Mouse (Mus musculus) lung, embryonic 15.5 days (tissue): ENCODE results near the gene Tmco5. TPM values are rescaled to one million over a fixed set of nuclear protein-coding genes. Genes with fewer than 3 reads are reported as not detected.

ENCODE experiments used
- ATAC-seq: fragments of 200-750 bp; cut with Nextera tagmentation; 2 replicates; pipeline ENCODE4 v1.8.0; 2017; ENCODE audit warnings: moderate number of reproducible peaks, borderline replicate concordance; ENCODE audit not compliant: low FRiP score, low TSS enrichment; ENCODE audit errors: extremely low read depth
- H3K27ac ChIP-seq: fragments of 300-500 bp; sonication (generic); 2 replicates; pipeline ENCODE4 v1.5.1; 2015; ENCODE audit warnings: moderate library complexity, mild to moderate bottlenecking, inconsistent platforms
- H3K27me3 ChIP-seq: fragments of 300-500 bp; sonication (generic); 2 replicates; pipeline ENCODE4 v1.6.1; 2015; ENCODE audit warnings: inconsistent platforms
- H3K36me3 ChIP-seq: fragments of 300-500 bp; sonication (generic); 2 replicates; pipeline ENCODE4 v1.6.1; 2015; ENCODE audit warnings: inconsistent platforms
- H3K4me1 ChIP-seq: fragments of 300-500 bp; sonication (generic); 2 replicates; pipeline ENCODE4 v1.6.1; 2015; ENCODE audit warnings: inconsistent platforms
- H3K4me2 ChIP-seq: fragments of 300-500 bp; sonication (generic); 2 replicates; pipeline ENCODE4 v1.6.1; 2015; ENCODE audit warnings: inconsistent platforms, mild to moderate bottlenecking, moderate library complexity
- H3K4me3 ChIP-seq: fragments of 300-500 bp; sonication (generic); 2 replicates; pipeline ENCODE4 v1.5.1; 2015; ENCODE audit warnings: mild to moderate bottlenecking, inconsistent platforms
- H3K9ac ChIP-seq: fragments of 300-500 bp; sonication (generic); 2 replicates; pipeline ENCODE4 v1.6.1; 2015; ENCODE audit warnings: inconsistent platforms
- H3K9me3 ChIP-seq: fragments of 300-500 bp; sonication (generic); 2 replicates; pipeline ENCODE4 v1.6.1; 2016; ENCODE audit warnings: inconsistent platforms
- WGBS: fragments of 180-500 bp; shearing (Covaris S2); methylation state at CpG from one replicate; pipeline ENCODE4 v1.1.7; 2015; 5-methylcytosine and 5-hydroxymethylcytosine counted together
- polyA plus RNA-seq: library from polyadenylated mRNA; unstranded; fragments of >200 nt; fragmentation: Nextera tagmentation; extraction: Ambion mirVana; gene quantifications from 2 replicates; pipeline ENCODE4 v1.2.1, GENCODE M21; 2015

The Tmco5 gene
- polyA plus RNA-seq: not detected in 2 replicates

DNA sequence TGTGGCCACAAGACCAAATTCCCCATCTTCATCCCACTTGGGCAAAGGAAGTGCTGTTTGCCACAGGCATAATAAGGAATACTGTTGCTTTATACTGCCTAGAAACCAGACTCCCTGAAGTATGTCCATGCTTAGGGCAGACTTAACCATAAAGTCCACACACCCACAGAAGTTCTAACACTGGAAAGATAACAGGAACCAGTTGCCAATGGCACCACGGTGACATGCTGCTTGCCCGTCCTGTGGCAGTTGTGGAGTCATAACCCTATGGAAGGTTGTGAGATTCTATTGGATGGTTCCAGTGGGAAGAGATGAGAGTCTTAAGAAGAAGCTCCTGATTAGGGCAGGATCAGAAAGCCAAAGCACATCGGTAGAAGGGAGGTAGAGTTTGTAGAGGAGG is at the start of gene Tmco5:
TSS of gene Tmco5 (plus strand) at position 301 of the 400 bp plus-strand sequence.
- 82% methylated on average over 3 of the region's 3 CpGs for WGBS
- no peak within 1 kb of the TSS for H3K27ac ChIP-seq
- no peak within 1 kb of the TSS for H3K4me2 ChIP-seq
- no peak within 1 kb of the TSS for H3K9ac ChIP-seq
- no peaks in the 10 kb centered on the region for H3K36me3 ChIP-seq
- no peak for ATAC-seq
- no peaks in the 10 kb centered on the region for H3K4me1 ChIP-seq
- H3K27me3 ChIP-seq: no peaks in the 10 kb centered on the region
- no peak within 1 kb of the TSS for H3K4me3 ChIP-seq
- H3K9me3 ChIP-seq: no peaks in the 10 kb centered on the region

DNA sequence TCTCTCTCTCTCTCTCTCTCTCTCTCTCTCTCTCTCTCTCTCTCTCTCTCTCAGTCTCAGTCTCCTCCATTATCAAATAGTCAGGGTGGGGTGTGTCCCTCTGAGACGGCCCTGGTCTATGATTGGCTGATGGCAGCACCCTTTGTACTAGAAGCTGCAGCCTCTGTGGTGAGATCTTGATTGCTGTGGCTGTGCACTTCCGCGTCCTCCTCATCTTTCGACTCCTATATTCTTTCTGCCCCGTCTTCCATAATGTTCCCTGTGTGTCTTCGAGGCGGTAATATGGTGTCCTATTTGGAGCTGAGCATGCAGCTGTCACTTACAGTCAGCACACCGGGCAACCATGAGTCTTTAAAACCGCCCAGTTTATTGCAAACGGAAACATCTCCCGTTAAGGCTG is 46.6 kb upstream of the Tmco5 start:
- Histone ChIP-seq H3K9ac (no peak overlapping the region), H3K4me2 (no peak overlapping the region), H3K36me3 (no peaks in the 10 kb centered on the region), H3K4me3 (no peak overlapping the region), H3K27ac (no peak overlapping the region), H3K27me3 (no peaks in the 10 kb centered on the region), H3K9me3 (no peaks in the 10 kb centered on the region), H3K4me1 (no peaks in the 10 kb centered on the region)
- WGBS: 54% methylated on average over 11 of the region's 11 CpGs
- ATAC-seq: no peak

DNA sequence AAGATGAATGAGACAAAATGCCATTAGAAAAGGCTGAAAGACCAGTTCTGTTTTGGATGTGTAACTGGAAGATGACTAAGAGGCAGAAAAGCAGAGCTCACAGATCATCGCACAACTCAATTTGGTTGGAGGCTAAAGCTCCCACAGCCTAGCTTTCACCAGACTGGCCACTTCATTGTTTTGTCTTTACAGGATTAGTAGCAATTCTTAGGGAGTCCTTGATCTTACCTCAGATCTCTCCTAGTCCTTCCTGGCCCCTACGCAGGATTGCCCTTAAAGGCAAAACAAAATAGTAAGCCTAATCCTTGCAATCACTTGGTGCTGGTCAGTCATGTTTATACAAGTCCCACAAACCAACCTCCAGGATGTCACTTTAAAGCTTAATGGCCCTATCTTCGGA is 40.7 kb upstream of the Tmco5 start:
- no peak for ATAC-seq

DNA sequence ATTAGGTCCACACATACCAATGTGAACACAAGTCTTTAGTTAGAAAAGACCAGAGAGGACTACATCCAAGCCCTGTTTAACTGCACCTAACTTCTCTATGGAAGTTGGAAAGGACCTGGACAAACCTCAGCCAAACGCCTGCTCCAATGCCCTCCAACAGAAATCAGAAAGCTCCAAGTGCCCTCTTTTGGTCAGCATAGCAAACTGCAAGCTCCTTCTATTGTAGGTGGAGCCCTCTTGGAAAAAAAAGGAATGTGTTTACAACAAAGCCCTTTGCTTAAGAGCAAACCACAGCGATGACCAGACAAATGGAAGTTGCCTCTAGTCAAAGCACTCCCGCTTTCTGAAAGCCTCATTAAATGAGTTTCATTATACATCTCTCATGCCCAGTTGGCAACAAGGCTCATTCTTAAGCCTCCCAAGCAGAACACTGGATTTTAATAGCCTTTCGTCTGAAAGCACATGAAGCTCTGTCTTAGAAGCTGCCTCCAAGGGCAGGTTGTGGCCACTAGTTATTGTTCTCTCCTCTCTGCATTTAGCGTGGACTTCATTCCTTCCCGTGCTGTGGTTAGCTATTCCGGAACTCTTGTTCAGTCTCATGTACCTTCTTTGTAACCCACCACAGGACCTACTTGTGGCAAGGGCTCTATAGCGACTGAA is 39.8 kb upstream of the Tmco5 start:
- Histone ChIP-seq H3K27me3 (no peaks in the 10 kb centered on the region), H3K9ac (no peak overlapping the region), H3K4me2 (peak overlapping the region; percentile 20; the same call in 1 of the 2 replicates), H3K4me3 (no peak overlapping the region), H3K4me1 (no peaks in the 10 kb centered on the region; the same call in 1 of the 2 replicates), H3K27ac (no peak overlapping the region), H3K36me3 (no peaks in the 10 kb centered on the region), H3K9me3 (no peaks in the 10 kb centered on the region)
- 48% methylated on average over 8 of the region's 8 CpGs for WGBS
- ATAC-seq: no peak; the same call in 1 of the 2 replicates

More for the DNA sequence above, 40.7 kb upstream of the Tmco5 start:
- Histone ChIP-seq H3K36me3 (no peaks in the 10 kb centered on the region), H3K9me3 (no peaks in the 10 kb centered on the region), H3K27ac (no peak overlapping the region), H3K4me2 (no peak overlapping the region), H3K4me3 (no peak overlapping the region), H3K27me3 (no peaks in the 10 kb centered on the region), H3K9ac (no peak overlapping the region), H3K4me1 (no peaks in the 10 kb centered on the region; the same call in 1 of the 2 replicates)
- 62% methylated on average over 3 of the region's 3 CpGs for WGBS

DNA sequence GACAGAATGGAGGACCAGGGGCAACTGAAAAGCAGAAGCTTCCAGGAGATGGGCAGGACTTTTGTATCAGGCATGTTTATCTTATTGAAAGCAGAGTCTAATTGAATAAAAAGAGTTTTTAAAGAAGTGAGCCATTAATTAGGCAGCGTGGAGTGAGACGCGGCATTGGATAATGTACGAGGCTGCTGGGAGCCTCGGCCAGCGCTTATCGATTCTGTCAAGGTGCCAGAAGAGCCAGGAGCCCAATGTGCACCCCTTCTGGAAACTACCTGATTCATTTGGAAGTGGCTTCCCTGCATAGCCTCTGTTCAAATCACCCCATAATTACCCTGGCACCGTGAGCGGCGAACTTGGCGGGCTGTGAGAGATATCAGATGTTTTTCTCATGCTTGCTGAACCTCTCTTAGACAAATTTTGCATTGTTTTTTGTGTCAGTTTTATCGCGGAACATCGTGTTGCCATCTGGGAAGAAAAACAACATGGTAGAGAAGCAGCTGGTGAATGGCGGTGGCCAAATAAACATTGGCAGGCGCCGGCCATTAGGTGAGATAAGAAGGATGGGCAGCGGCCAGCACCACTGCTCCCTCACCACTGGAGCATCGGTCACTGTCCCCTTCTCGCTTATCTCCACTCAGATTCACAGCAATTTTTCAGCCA is 28.4 kb upstream of the Tmco5 start:
- H3K4me2 ChIP-seq: peak overlapping the region; percentile 37
- no peak overlapping the region for H3K9ac ChIP-seq
- H3K27ac ChIP-seq: no peak overlapping the region
- 31% methylated on average over 20 of the region's 20 CpGs for WGBS
- no peak overlapping the region for H3K4me3 ChIP-seq
- no peaks in the 10 kb centered on the region for H3K9me3 ChIP-seq
- peaks cover 13% of the 10 kb centered on the region for H3K4me1 ChIP-seq
- ATAC-seq: no peak
- H3K27me3 ChIP-seq: no peaks in the 10 kb centered on the region
- no peaks in the 10 kb centered on the region for H3K36me3 ChIP-seq

DNA sequence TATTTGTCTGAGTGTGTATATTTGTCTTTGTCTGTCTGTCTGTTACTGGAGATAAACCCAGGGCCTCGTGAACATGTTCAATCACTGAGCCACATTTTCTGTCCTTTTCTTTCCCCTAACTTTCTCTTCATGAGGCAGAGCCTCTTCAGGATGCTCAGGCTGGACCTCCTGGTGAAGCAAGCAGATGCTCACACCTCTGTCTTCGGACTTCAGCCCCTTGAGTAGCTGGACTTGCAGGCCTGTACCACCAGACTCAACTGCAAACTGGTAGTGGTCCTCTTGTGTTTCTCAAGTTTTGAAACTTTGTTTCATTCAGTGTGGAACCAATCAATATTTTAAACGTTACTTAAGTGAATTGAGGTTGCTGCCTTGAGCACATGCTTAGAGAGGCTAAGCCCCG is 27.1 kb upstream of the Tmco5 start:
- no peaks in the 10 kb centered on the region for H3K9me3 ChIP-seq
- 64% methylated on average over 4 of the region's 4 CpGs for WGBS
- no peak overlapping the region for H3K4me3 ChIP-seq
- no peaks in the 10 kb centered on the region for H3K27me3 ChIP-seq
- H3K36me3 ChIP-seq: no peaks in the 10 kb centered on the region
- no peak overlapping the region for H3K4me2 ChIP-seq
- peaks cover 13% of the 10 kb centered on the region for H3K4me1 ChIP-seq
- no peak overlapping the region for H3K9ac ChIP-seq
- H3K27ac ChIP-seq: no peak overlapping the region
- ATAC-seq: no peak

DNA sequence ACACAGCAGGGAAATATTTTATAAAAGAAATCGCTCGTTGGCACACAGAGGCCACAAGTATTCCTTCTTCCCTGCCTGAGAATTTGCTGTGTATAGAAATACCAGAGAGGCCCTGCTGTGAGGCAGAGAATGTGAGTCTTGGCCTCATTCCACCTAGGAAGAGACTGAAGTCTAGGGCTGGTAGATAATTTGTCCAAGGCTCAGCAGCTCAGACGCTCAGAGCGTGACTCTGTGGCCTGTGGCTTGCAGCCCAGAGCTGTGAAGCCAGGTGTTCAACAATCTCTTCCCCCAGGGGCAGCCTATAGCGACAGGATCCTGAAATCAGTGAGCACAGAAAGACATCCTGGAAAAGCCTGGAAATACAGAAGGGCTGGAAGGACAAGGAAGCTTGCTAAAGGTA is 26.2 kb upstream of the Tmco5 start:
- Histone ChIP-seq H3K4me3 (no peak overlapping the region), H3K4me1 (peaks cover 13% of the 10 kb centered on the region), H3K27ac (no peak overlapping the region), H3K36me3 (no peaks in the 10 kb centered on the region), H3K9me3 (no peaks in the 10 kb centered on the region), H3K4me2 (no peak overlapping the region), H3K9ac (no peak overlapping the region), H3K27me3 (no peaks in the 10 kb centered on the region)
- peak; percentile 42; the same call in 1 of the 2 replicates for ATAC-seq
- WGBS: 30% methylated on average over 5 of the region's 5 CpGs

DNA sequence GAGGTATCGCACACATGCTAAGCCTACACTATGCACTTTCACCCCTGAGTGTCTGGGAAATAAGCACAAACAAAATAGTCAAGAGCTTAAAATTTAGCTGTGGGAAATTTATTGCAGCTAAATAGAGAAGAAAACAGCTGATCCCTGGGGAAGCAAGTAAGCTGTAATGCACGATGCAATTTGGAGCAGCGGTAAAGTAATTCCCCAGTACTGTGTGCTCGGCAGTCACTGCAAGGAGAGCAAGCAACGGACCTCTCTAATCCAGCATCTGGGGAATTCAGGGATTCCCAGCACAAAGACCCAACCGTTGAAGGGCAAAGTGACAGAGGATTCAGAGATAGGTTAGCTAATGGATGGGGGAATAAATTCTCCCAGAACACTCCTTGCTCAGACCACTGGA is 19.8 kb upstream of the Tmco5 start:
- Histone ChIP-seq H3K36me3 (no peaks in the 10 kb centered on the region), H3K27me3 (no peaks in the 10 kb centered on the region), H3K4me2 (no peak overlapping the region), H3K4me1 (no peaks in the 10 kb centered on the region), H3K4me3 (no peak overlapping the region), H3K27ac (no peak overlapping the region), H3K9ac (no peak overlapping the region), H3K9me3 (no peaks in the 10 kb centered on the region)
- 68% methylated on average over 6 of the region's 6 CpGs for WGBS
- ATAC-seq: no peak

DNA sequence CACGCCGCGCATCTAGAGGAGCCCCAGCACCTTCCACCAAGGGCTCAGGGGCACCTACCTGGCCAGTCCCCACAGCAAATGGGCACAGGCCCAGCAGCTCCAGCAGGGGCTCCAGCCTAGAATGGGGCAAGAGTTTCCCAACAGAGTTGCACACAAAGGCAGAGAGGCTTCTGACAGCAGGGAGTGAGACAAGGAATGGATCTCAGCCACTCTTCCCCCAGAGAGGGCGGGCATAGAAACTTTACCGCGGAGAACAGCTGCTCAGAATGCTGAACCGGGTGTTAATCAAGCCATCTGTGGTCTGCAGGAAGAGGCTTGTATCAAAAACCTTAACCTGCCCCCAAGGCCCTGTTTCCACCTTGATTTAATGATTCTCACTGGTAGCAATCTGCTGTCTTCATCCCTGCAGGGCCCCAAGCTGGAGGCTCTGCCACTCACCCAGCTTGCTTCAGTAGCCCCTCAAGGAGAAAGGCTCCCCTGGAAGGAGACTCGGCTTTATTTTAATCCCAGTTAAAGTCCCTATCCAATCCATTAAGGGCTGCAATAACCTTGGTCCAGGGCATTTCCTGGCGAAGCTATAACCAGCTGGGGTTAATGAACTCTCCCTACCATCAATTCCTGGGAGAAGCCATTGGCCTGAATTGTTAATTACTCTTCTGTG is 1.4 kb upstream of the Tmco5 start:
- H3K9me3 ChIP-seq: no peaks in the 10 kb centered on the region
- no peak for ATAC-seq
- 46% methylated on average over 9 of the region's 9 CpGs for WGBS
- H3K36me3 ChIP-seq: no peaks in the 10 kb centered on the region
- H3K4me2 ChIP-seq: no peak overlapping the region
- H3K9ac ChIP-seq: no peak overlapping the region
- H3K4me1 ChIP-seq: no peaks in the 10 kb centered on the region
- no peak overlapping the region for H3K4me3 ChIP-seq
- no peak overlapping the region for H3K27ac ChIP-seq
- H3K27me3 ChIP-seq: no peaks in the 10 kb centered on the region

DNA sequence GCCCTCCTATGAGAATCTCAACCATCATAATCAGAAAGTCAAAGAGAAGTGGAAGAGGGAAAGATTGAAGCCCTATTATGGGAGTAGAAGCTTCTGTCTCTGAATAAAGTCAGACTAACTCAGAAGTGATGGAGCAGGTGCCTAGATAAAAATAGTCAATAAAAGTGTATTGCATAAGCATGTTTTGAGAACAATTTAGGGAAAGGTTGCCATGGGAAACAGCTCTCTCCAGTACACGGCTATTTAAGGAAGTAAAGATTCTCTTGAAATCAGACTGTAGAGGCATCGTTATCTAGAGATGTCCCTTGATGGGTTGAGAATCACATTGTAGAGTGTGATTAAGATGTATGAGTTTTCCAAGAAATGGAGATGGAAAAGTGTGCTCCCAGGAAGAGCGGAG is 1.2 kb downstream of the Tmco5 start:
- ATAC-seq: no peak
- Histone ChIP-seq H3K4me3 (no peak overlapping the region), H3K27ac (no peak overlapping the region), H3K4me2 (no peak overlapping the region), H3K9me3 (no peaks in the 10 kb centered on the region), H3K9ac (no peak overlapping the region), H3K27me3 (no peaks in the 10 kb centered on the region), H3K36me3 (no peaks in the 10 kb centered on the region), H3K4me1 (no peaks in the 10 kb centered on the region)
- 84% methylated on average over 3 of the region's 3 CpGs for WGBS

DNA sequence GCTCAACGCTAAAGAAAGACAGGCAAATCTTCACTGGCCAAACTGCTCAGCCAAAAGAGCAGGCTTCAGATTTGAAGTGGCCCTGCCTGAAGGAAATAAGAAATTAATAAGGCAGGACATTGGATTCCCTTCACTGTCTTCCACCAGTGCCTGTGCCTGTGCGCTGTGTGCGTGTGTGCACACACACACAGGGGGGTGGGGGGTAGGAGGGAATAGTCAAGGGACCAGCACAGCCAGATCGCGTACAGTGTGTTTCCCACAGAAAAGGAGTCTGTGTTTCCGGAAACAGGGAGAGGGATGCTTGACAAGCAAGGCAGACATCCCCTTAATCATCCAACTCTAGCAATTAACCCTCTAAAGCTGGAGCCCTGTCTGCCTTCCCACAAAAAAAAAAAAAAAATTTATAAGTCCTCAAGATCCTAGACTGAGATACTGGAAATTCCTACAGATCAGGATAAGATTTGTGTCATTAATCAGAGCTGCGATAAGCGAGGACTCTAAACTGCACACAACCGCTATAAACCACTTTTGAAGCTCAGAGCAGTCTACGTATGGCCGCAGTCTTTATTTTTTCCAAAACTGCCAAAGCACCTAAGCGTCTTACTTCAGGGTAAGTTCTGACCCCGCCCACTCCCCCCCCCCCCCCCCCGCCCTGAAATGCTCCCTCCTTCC is 15.0 kb downstream of the Tmco5 start:
- 17% methylated on average over 13 of the region's 14 CpGs for WGBS
- H3K4me3 ChIP-seq: peak overlapping the region; percentile 31
- H3K9me3 ChIP-seq: no peaks in the 10 kb centered on the region
- H3K27ac ChIP-seq: no peak overlapping the region
- H3K36me3 ChIP-seq: no peaks in the 10 kb centered on the region
- H3K27me3 ChIP-seq: no peaks in the 10 kb centered on the region
- peak; percentile 23 for ATAC-seq
- H3K4me2 ChIP-seq: peak overlapping the region; percentile 59
- H3K4me1 ChIP-seq: peaks cover 7% of the 10 kb centered on the region
- no peak overlapping the region for H3K9ac ChIP-seq
